Mouse (Mus musculus) spleen, adult 12 weeks (tissue): ENCODE results near the gene Prnp.

Experiments
- DNase-seq: peaks from one replicate; pipeline ENCODE4 v3.0.0; 2022; ENCODE audit warnings: low spot score

Prnp gene

GRCm38 (mm10) chr2:131909683-131910572 is at the start of gene Prnp, which contains the start of gene Prn:
TSS of gene Prnp (plus strand) at chr2:131909928.
TSS of gene Prn (plus strand) at chr2:131909957.
- DNase-seq = peak; percentile 91

GRCm38 (mm10) chr2:131862617-131863275 is 47.0 kb upstream of the Prnp start:
- no peak for DNase-seq

DNA sequence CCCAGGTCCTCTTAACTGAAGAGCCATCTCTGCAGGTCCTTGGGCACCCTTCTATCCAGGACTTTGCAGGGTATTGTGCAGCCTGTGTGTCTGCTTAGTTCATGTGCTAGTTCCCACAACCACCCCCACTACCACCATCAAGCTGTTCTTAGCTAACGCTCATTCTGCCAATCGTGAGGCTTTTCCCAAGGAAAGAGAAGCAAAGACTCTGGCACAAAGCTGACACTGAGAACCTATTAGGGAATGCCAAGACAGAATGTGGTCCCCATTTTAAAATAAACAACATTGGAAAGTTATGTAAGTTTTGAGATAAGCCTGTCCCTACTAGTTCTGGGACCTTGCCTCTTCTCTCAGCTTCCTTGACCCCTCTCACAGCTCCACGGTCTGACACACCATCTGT is 46.3 kb upstream of the Prnp start:
- DNase-seq = no peak

GRCm38 (mm10) chr2:131864262-131864796 is 45.4 kb upstream of the Prnp start:
- DNase-seq = no peak

DNA sequence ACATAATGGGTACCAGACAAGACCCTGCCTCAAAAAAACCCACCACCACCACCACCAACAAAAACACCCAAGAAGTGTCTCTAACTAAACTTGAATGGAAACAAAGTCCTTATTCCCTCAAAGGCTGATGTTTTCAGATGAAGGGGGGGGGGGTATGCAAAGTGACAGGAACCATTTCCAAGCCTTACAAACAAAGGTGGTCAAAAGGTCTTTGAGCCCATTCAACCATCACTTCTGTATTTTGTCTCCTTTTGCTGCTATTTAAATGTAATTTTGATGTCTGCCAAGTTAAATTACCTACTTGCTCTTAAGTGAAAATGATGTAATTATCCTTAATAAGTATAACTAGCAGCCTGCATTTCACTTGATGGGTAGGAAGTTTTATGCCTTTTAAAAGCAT is 43.1 kb upstream of the Prnp start:
- DNase-seq = no peak

- DNase-seq = no peak
These were observed 40.7 kb upstream of the Prnp start for GRCm38 (mm10) chr2:131868983-131869382.

GRCm38 (mm10) chr2:131873376-131873775 is 36.4 kb upstream of the Prnp start:
- DNase-seq = no peak

- DNase-seq = no peak
These were observed 33.0 kb upstream of the Prnp start for GRCm38 (mm10) chr2:131876551-131877265.

- no peak for DNase-seq
These were observed 28.0 kb upstream of the Prnp start for GRCm38 (mm10) chr2:131881766-131882165.

GRCm38 (mm10) chr2:131883136-131883535 is 26.6 kb upstream of the Prnp start:
- DNase-seq = no peak

DNA sequence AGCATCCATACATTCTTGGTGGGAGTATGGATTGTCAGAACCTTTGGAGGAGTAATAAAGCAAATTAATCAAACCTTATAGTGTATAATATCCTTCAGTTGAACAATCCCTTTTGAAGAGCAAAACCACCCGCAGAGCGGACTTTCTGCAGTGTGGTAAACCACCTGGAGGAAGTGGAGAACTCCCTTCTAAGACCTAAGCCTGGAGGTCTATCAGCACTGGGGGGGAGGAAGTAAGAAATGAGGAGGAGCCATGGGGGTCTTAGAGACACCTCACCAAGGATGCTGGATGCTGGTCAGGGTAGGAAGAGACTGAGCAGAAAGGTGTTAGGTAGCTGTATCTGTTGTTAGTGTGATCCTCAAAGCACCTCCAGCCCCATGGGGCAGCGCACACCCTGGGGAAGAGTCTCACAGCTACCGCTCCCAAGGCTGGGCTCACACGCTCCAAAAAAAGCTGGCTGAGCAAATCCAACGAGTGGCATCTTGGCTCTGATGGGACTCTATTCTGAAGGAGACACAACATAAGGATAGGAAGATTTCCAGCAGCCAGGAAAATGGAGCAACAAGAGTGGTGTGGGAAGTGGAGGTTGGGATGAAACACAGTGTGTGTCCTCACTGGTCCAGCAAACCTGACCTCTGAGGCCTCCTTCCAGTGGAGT is 23.1 kb upstream of the Prnp start:
- DNase-seq = no peak

DNA sequence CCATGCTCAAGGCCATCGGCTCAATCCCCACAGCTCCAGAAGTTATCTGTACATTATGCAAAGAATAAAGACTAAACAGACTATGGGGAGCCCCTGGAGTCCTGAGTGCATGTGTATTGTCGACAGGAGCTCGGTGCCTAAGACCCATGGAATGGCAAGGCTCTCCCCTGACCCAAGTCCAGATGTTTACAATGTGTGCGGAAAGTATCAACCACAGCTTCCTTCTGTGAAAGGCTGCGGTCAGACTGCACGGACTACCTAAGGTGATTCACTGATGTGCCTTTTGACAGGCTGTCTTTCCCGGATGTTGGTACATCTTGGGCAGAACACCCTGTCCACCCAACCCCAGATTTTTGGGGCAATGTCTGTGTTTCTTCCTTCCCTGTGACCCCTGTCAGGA is 21.5 kb upstream of the Prnp start:
- DNase-seq = no peak

DNA sequence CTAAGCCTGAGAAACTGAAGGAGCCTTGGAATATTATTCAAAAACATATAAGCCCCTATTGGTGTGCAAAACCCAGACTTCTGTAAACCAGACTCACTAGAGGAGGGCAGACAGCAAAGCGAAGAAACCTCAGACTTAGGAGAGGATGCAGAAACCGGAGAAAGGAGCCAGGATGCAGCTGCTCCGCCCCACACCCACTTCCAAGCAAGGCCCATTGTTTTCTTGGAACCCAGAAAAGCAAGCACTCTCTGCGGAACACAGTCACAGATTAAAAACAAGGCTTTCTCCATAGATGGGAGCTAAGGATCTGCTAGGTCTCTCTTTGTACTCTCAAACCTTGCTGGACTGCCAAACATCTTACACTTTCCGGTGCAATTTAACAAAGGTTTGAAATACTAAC is 17.2 kb upstream of the Prnp start:
- no peak for DNase-seq

DNA sequence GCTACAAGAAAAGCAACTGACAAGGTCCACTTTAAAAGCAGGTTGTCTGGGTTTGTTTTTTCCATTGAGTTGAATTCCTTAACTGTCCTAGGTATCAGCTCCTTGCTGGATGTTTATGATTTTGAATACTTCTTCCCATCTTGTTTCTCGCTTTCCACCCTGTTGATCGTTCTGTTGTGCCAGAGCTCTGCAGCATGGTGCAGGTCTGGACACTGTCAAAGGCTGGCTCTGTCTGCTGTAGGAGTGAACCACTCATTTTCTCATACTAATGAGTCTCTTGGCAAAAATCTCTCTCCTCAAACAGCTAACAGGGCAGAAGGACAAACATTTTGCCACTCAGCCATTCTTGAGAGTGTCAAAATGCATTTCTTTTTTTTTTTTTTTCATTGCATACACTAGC is 14.6 kb upstream of the Prnp start:
- DNase-seq = no peak

DNA sequence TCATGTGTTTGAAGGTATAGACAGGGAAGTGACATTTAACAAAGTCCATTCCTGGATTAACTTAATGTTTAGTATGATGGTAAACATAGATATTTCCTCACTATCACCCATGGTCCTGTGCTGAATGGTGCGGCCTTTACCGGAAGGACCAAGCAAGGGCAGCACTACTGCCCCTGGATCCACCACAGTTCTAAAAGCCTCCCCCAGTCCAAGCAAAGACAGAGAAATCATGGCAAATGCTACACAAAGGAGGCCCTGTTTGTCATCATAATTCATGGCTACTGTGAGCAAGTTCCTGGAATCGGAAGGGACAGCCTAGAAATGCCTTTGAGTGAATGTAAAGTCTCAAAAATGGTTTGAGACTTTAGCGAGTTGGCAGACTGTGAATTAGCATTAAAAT is 13.7 kb upstream of the Prnp start:
- DNase-seq = no peak

DNA sequence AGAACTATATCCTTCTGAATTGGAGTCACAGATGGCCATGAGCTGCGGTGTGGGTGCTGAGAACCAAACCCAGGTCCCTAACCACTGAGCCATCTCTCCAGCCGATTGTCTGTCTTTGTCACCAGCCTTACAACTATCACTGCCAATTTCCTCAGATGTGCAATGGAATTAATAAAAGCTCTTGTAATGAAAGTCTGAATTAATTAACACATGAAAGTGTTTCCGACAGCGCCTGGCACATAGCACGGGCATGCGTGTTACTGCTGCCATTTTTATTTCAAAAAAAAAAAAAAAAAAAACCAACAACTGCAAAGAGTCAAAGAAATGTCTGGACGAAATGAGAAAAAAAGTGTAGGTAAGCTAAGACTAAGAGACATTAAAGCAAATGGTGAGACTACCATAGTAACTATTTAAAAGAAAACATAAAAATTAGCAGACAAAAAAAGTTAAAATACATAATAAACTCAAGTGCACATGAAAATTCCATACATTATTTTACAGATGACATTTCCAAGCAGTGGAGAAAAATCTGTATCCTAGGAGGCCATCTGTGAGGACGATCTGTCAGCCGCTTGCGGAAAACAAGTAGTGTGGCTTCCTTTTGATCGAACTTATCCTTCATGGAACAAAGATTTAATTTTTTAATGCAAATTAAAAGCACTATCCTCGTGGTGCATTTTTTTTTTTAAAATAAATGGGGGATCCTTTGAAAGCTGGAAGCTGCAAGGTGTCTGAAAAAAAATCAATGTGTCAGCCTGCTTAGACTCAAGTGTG is 12.2 kb upstream of the Prnp start:
- DNase-seq = no peak

DNA sequence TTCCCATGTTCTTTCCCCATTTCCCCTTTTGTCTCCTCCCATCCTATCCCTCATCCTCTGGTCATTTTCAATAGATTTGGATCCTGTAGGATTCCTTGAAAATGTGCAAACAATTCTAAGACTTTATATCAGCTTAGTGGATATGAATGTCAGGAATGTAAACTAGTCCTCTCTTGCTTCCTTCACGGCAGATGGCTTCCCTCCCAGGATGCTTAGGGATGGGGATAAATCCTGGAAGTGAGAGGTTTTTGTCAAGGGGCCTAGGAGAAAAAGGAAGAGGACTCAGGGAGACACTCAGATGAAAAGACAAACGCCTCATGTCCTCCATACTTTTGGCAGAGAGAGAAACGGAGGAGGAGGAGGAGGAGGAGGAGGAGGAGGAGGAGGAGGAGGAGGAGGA is 7.3 kb upstream of the Prnp start:
- DNase-seq = no peak

GRCm38 (mm10) chr2:131902867-131903266 is 6.9 kb upstream of the Prnp start:
- no peak for DNase-seq

- DNase-seq = no peak
These were observed 4.7 kb upstream of the Prnp start for GRCm38 (mm10) chr2:131905025-131905424.

DNA sequence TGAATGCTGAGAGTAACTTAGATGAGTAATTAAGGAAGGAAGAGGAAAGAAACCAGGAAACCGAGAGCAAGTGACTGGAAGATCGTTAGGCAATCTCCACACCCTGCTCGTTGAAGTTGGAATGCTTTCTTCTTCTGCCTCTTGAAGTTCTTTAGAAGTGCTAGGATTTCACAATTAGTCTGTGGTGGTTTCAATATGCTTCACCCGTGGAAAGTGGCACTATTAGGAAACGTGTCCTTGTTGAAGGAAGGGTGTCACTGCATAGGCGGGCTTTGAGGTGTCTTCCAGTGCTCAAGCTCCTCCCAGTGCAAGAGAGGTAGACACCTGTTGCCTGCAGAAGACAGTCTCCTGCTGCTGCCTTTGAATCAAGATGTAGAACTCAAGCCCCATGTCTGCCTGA is 4.0 kb upstream of the Prnp start:
- no peak for DNase-seq

DNA sequence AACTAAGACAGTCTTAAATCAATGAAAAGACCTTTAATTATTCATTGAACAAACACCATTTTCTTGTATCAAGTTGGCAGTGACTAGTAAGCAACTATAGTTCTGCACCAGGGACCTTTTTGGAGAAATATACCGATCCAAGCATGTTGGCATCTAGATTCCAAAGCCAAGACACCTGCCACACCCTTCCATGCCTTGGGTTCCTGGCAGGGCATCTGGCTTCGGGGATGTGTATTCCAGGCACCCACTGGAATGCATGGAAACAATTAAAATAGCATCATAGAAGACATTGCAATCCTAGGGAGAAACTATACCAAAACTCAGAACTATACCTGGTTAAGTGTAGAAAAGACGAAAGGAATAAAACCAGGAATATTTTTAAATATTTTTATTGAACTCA is 3.5 kb upstream of the Prnp start:
- no peak for DNase-seq
